ENCODE assay signal across 14 mouse cellular contexts in the genomic region with DNA sequence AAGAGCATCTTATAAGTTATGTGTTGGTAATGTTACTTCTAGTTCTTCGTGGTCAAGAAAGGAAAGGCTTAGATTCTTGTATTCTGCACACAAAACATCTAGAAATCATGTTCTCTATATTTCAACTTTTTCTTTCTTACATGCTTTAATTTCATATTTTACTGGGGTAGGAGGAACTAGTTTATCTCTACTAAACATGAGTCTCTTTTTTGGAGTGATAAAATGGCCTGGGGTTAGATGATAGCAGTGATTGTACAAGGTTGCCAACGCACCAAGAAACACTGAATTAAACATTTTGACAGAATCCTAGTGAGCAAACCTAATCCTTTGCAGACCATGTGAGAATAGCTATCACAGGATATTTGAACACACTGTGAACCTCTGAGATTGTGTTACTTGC. TPM values are rescaled to one million over a fixed set of nuclear protein-coding genes. Genes with fewer than 3 reads are reported as not detected.
"Had no signal": no experiment of that assay in that cellular context is flagged by ENCODE, and none has a peak within 500 bp of the region (broad histone marks: within the 10 kb centered on the region; RNA-seq: fewer than 3 reads in every experiment).

No protein-coding gene starts in this region.

- H3K9me3 ChIP-seq: intestine, embryonic 15.5 days; limb, embryonic 10.5 days; neural tube, embryonic 15.5 days had no signal

- H3K36me3 ChIP-seq: intestine, embryonic 15.5 days; neural tube, embryonic 15.5 days had no signal

- ATAC-seq: lung, postnatal 0 days had no signal

- H3K9ac ChIP-seq: intestine, embryonic 15.5 days had no signal

- DNase-seq: kidney, adult 18-20 months; kidney, postnatal 10 days; kidney, postnatal 4 days; lung, adult 2 months; lung, postnatal 36 days; right cerebral cortex, adult 18-20 months; right cerebral cortex, postnatal 25 days; thymus, postnatal 14 days had no signal

- H3K4me2 ChIP-seq: midbrain, embryonic 11.5 days had no signal

- H3K4me1 ChIP-seq: intestine, embryonic 15.5 days had no signal

- H3K27ac ChIP-seq: intestine, embryonic 15.5 days; limb, embryonic 10.5 days; neural tube, embryonic 15.5 days had no signal

- H3K27me3 ChIP-seq: intestine, embryonic 15.5 days; neural tube, embryonic 15.5 days had no signal

RNA-seq across cellular contexts. Expression of a gene that starts 44.6 kb away (rescaled TPM):
- polyA plus RNA-seq: small intestine, adult 2 months had no signal
